Mouse (Mus musculus): ENCODE data around the gene Abi3.

GRCm38 (mm10) chr11:95861397-95861796, 19.1 kb upstream of the Abi3 start:
- TF ChIP-seq CTCF (IDR thresholded peaks at IDR 0.05; ENCODE audit: extremely low read depth, insufficient read depth, insufficient read length, insufficient replicate concordance) (no peak), POLR2A (IDR thresholded peaks at IDR 0.05; ENCODE audit: low read depth, low read length) (no peak)
